Mouse (Mus musculus) adrenal gland, postnatal 10 days (tissue): ENCODE data around the gene Pus1. TPM values are rescaled to one million over a fixed set of nuclear protein-coding genes. Genes with fewer than 3 reads are reported as not detected.
"Not testable (repeated sequence)": the region's sequence is repeated elsewhere in the genome, so short reads cannot be mapped to it uniquely, and the experiment has no call there.

Source experiments
- DNase-seq: peaks from one replicate; pipeline ENCODE4 v3.0.0; 2021; ENCODE audit warnings: mixed read lengths
- total RNA-seq, 2 experiments: library from RNA; stranded (reverse); gene quantifications; 2 replicates each; pipeline ENCODE4 v1.2.3; 2021

Pus1 gene
- total RNA-seq, 2 experiments from 2014 or later: 34.6 to 36.9 TPM

DNA sequence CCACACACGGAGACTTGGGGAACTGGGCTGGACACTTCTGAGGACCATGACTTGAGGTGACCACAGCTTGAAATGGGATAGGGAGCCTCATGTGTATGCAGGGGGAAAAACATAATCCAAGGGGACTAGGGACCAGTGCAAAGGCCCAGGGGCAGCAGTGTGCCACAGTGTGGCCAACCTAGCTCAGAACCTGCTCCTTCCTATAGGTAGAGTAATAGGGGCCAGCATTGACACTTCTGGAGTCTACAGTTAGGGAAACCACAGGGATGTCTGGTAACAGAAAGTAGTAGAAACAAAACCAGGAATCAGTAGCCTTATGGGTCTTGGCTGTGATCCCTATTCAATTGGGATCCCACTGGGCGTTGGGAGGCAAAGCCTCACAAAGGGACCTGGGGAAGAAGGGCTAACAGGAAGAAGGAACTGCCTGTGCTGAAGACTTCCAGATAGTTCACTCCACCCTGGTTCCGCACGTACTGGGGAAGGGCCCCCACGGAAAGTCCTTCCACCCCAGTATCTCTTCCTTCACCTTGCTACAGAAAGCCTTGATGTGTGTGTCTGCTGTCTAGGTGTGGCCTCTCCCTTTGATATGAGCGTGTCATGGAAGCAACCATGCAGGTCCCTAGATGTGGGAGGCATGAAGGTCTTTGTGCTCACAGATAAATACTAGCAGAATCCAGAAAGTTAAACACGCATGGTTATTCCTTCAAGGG, 1.2 kb upstream of the Pus1 start:
- no peak for DNase-seq

DNA sequence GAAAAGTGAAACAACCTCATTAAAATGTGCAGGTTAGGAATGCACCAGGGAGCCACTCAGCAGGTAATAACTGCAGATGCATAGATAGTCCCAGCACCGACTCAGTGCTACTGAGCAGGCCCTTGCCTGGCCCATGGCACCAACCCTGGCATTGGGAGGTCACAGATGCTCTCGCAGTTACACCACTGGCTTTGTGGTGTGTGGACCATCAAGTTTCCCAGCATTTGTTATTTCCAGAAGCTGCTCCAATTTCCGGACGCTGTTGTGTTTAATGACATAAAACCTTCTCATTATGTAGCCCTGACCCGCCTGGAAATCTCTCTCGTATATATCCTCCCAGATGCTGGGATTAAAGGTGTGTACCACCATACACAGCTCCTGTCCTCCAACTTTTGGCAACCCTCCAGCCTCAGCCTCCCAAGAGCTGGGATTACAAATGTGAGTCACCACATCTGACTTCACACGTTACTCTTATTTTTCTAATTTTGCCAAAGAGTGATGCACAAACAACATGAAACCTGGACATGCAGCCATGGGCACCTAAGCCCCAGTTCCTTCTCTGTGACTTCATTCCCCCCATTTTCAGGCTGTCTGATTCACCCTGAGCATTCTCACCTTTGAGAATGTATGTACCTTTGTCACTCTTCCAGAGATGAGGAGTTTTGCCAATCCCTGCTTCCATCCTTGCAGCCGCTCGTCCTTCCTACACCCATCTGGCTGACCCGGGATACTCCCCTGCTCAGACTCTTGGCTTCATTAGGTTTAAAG, 486 bp upstream of the Pus1 start:
- DNase-seq: no peak

DNA sequence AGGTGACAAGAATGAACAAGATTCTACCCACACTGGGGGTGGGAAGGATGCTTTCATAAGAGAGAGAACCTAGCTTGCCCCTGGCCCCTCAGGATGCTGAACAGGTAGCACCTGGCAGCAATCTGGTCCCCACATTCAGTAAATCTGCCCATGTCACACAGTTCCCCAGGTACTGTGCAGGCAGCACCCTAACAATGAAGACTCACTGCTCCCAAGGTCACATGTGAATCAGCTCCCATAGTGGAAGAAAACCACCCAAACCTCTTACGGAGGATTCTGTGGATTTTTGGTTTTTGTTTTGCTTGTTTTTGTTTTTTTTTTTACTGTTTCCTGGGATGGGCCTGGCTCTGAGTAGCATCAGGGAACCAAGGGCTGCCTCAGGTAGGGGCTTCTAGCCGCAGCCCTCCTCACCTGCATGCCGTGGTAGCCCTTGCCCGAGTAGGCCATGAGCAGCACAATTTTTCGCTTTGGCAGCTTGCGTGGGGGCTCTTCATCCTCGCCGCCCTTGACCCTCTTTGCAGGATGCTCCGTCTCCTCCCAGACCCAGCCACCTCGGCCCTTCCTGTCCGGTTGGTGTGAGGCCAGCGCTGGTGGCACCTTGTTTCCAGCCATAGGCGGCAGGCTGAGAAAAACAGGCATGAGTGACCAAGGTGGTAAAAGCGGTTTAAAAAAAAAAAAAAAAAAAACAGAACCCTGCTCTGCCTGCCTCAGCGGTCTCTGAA, 1.0 kb downstream of the Pus1 start:
- peak; percentile 25 for DNase-seq

GRCm38 (mm10) chr5:110778263-110778662, 2.2 kb downstream of the Pus1 start:
- DNase-seq: peak; percentile 1

DNA sequence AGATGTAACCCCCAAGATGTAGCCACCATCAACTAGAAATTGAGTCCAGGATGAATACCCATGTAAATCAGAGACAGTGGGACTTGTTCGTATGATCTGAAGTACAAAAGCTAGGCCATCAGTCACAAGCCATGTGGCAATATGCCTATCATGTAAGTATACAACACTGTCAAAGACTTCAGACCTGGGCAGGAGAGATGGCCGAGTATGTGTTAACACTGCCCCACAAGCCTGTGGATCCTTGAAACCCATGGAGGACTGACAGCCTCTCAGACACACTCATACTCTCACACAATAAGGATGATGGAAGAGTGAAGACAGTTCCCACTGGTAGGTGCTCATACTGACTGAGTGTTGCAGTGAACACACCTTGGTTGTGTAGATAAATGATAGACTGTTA, 4.3 kb downstream of the Pus1 start:
- DNase-seq: no peak

GRCm38 (mm10) chr5:110774511-110774910, 5.9 kb downstream of the Pus1 start:
- DNase-seq: no peak

DNA sequence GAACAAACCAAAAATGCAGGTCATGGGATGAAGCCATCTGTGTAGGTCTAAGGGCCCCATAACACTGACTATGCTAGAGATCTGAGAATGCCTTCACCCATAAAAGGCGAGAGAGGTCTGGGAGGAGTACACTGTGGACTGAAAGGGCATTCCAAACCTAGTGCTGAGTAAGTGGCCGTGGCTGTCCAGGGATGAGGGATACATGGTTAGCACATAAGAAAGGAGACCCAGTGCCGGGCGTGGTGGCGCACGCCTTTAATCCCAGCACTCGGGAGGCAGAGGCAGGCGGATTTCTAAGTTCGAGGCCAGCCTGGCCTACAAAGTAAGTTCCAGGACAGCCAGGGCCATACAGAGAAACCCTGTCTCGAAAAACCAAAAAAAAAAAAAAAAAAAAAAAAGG, 7.5 kb downstream of the Pus1 start:
- DNase-seq: not testable (repeated sequence)

DNA sequence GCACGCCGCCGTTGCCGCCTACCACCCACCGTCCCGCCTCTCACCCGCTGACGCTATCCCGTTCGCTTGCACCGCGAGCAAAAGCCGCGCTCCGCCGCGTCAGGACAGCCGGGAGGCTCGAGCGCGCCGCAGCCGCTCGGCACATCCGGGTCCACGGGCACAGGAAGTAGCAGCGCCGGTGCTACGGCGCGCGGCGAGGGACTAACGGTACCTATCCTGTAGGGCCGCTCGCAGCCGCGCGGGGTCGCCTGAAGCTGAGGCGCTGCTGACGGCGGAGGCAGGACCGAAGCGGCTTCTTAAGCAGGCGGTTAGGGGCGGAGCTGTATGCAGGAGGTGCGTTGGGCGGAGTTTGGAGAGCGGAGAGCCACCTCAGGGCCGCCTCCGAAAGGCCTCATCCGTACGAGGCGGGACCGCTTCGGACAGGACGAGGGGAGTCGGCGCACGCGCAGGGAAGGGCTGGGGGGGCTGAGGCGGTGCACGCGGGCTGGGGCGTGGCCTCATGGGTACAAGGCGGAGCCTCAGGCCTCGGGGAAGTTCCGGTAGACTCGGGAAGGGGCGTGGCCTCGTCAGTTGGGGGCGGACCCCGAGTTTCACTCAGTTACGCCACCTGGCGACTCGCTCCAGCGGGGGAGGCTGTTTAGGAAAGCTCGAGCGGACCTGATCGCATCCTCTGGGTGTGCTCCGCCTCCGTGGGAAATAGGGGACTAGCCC, 9.9 kb downstream of the Pus1 start, which contains the start of gene Ep400:
TSS of gene Ep400 (minus strand) at position 270 of the 711 bp plus-strand sequence.
- peak; percentile 100 for DNase-seq

- no peak for DNase-seq
Observed at GRCm38 (mm10) chr5:110770031-110770445, 10.4 kb downstream of the Pus1 start.

- DNase-seq: no peak
Observed at GRCm38 (mm10) chr5:110769272-110769671, 11.2 kb downstream of the Pus1 start.

DNA sequence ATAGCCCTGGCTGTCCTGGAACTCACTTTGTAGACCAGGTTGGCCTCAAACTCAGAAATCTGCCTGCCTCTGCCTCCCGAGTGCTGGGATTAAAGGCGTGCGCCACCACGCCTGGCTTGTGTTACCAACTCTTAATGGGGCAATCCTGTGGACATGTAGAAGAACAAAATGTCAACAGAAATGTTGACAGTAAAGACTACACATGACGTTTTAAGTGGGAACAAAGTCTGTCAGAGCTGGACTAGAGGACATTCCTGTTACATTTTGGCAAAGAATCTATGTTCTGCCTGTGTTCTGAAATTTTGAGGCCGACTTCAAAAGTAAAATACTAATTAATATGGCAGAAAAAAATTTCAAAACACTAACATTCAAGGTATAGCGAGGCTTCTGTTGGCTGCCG, 16.6 kb downstream of the Pus1 start:
- no peak for DNase-seq

GRCm38 (mm10) chr5:110745021-110745420, 35.4 kb downstream of the Pus1 start:
- DNase-seq: no peak

DNA sequence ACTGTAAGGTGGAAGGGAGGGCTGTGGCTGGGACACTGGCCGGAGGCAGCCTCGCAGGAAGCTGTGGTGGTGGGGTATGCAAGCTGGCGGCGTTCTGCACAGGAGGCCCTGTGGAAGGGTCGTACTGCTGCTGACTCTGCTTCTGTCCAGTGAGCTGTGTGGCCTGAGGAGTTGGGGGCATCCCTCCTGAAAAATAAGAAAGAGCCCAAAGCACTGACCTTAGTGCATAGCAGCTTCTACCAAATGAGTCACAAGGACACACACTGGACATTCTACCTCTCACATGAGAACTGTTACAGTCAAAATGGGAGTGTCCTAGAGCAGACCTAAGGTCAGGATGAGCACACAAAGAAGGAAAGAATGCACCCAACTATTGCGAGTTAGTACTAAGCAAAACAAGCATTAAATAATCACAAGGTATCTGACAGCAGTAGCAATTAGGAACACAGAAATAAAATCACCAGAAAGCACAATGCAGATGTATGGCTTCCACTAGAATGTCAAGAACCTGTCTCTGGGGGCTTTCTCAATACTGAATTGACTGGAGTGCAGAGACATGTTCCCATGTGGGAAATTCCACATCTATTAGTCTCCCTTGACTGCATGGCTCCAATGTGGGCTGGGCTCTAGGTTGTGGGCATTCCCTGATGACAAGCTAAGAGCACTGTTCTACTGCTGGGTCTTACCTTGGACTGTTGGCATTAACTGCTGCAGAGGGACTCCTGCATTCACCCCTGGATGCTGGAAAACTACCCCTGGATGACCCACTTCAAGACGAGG, 40.8 kb downstream of the Pus1 start:
- DNase-seq: peak; percentile 16

GRCm38 (mm10) chr5:110735606-110736005, 44.9 kb downstream of the Pus1 start:
- no peak for DNase-seq

- DNase-seq: peak; percentile 24
Observed at GRCm38 (mm10) chr5:110733231-110733823, 47.1 kb downstream of the Pus1 start.

DNA sequence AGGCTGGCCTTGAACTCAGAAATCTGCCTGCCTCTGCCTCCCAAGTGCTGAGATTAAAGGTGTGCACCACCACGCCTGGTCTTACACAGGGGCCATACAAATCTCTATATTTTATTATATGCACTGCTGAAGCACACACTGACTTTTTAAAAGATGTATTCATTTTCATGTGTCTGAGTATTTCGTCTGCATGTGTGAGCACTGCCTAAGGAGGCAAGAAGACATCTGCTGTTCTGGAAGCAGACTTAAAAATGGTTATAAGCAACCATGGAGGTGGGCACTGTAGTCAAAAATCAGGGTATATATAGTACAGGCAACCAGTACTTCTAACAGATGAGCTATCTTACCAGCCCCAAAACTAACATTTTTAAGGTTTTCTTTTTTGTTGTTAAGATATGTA, 49.2 kb downstream of the Pus1 start:
- no peak for DNase-seq

- no peak for DNase-seq
Observed at GRCm38 (mm10) chr5:110727850-110728249, 52.6 kb downstream of the Pus1 start.
